Mouse (Mus musculus) lung, embryonic 14.5 days (tissue): ENCODE measurements around the gene Slc22a2. TPM values are rescaled to one million over a fixed set of nuclear protein-coding genes. Genes with fewer than 3 reads are reported as not detected.
A peak's percentile ranks its signal among the peaks of the same experiment; 100 is the strongest.

Experiments
- ATAC-seq: fragments of 200-750 bp; cut with Nextera tagmentation; 2 replicates; pipeline ENCODE4 v1.8.0; 2017; ENCODE audit warnings: mild to moderate bottlenecking, moderate TSS enrichment, moderate library complexity; ENCODE audit not compliant: insufficient read depth
- DNase-seq: peaks from one replicate; pipeline ENCODE4 v3.0.0-alpha.2; 2015
- H3K27ac ChIP-seq: fragments of 300-500 bp; sonication (generic); 2 replicates; pipeline ENCODE4 v1.5.1; 2014; ENCODE audit warnings: low read depth, mild to moderate bottlenecking, moderate library complexity
- H3K27me3 ChIP-seq: fragments of 300-500 bp; sonication (generic); 2 replicates; pipeline ENCODE4 v1.6.1; 2014; ENCODE audit warnings: low read length, control low read depth; ENCODE audit not compliant: insufficient read depth
- H3K36me3 ChIP-seq: fragments of 300-500 bp; sonication (generic); 2 replicates; pipeline ENCODE4 v1.6.1; 2014; ENCODE audit warnings: control low read depth; ENCODE audit not compliant: insufficient read depth
- H3K4me1 ChIP-seq: fragments of 300-500 bp; sonication (generic); 2 replicates; pipeline ENCODE4 v1.6.1; 2014; ENCODE audit warnings: antibody characterized with exemption, control low read depth; ENCODE audit not compliant: insufficient read depth
- H3K4me2 ChIP-seq: fragments of 300-500 bp; sonication (generic); 2 replicates; pipeline ENCODE4 v1.6.1; 2014; ENCODE audit warnings: mild to moderate bottlenecking
- H3K4me3 ChIP-seq: fragments of 300-500 bp; sonication (generic); 2 replicates; pipeline ENCODE4 v1.5.1; 2014; ENCODE audit warnings: low read depth, low read length
- H3K9ac ChIP-seq: fragments of 300-500 bp; sonication (generic); 2 replicates; pipeline ENCODE4 v1.6.1; 2014
- H3K9me3 ChIP-seq: fragments of 300-500 bp; sonication (generic); 2 replicates; pipeline ENCODE4 v1.6.1; 2016; ENCODE audit warnings: low read depth, low read length, control low read depth
- CTCF ChIP-seq: IDR thresholded peaks from 2 replicates; pipeline ENCODE4 v1.5.1; 2016; ENCODE audit warnings: antibody characterized with exemption, low read depth
- WGBS: fragments of 180-500 bp; shearing (Covaris S2); extraction: QIAGEN DNeasy Blood & Tissue Kit; methylation state at CpG from one replicate; pipeline ENCODE4 v1.1.7; 2014; 5-methylcytosine and 5-hydroxymethylcytosine counted together
- polyA plus RNA-seq: library from polyadenylated mRNA; unstranded; fragments of >200 nt; fragmentation: Nextera tagmentation; extraction: Ambion mirVana; gene quantifications from 2 replicates; pipeline ENCODE4 v1.2.1, GENCODE M21; 2014

Gene Slc22a2
- polyA plus RNA-seq, 1 experiment from 2014 or later: not detected

DNA sequence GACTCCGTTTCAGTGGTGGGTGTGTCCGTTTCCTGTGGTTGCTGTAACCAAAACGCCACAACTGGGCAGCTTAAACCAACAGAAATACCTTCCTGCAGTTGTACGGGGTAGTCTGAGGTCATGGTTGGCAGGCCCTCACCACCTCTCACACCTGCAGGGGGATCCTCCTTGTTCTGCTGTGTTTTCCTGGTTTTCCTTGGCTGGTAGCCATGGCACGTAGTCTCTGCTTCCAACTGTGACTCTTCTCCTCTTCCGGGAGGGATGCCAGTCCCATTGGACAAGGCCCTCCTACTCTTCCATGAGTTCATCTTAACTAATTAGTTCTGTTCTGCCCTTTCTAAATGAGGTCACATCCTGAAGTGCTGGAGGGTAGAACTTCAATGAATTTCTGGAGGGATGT, 8.5 kb upstream of the Slc22a2 start:
- Histone ChIP-seq H3K4me1 (no peaks in the 10 kb centered on the region), H3K27ac (no peak overlapping the region), H3K27me3 (no peaks in the 10 kb centered on the region), H3K4me3 (no peak overlapping the region), H3K9me3 (no peaks in the 10 kb centered on the region), H3K9ac (no peak overlapping the region), H3K4me2 (no peak overlapping the region), H3K36me3 (no peaks in the 10 kb centered on the region)
- DNase-seq (no peak), ATAC-seq (no peak)
- TF ChIP-seq CTCF: no peak
- WGBS: 74% methylated on average over 6 of the region's 6 CpGs

DNA sequence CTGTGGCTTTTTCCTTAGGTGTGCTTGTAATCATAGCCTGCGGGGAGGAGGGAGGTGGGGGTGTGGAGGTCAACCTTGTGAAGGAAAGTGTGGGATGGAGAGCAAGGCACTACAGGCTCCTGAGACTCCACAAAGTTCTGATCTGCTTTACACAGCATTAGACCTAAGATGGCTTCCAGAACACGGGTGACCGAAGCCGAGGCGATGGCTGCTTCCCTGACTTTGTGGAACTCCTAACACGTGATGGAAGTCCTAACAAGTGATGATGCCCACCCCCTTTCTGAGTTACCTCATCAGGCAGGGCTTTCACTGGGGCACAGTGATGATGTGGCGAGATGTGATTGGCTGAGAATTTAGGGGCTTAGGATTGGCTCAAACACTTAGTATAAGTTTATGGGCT, 6.8 kb upstream of the Slc22a2 start:
- H3K9ac ChIP-seq: no peak overlapping the region
- no peak for TF ChIP-seq CTCF
- DNase-seq (no peak), ATAC-seq (no peak)
- no peak overlapping the region for H3K4me3 ChIP-seq
- no peak overlapping the region for H3K27ac ChIP-seq
- WGBS: 92% methylated on average over 7 of the region's 7 CpGs
- H3K9me3 ChIP-seq: no peaks in the 10 kb centered on the region
- no peaks in the 10 kb centered on the region for H3K36me3 ChIP-seq
- no peaks in the 10 kb centered on the region for H3K27me3 ChIP-seq
- no peaks in the 10 kb centered on the region for H3K4me1 ChIP-seq
- H3K4me2 ChIP-seq: no peak overlapping the region

DNA sequence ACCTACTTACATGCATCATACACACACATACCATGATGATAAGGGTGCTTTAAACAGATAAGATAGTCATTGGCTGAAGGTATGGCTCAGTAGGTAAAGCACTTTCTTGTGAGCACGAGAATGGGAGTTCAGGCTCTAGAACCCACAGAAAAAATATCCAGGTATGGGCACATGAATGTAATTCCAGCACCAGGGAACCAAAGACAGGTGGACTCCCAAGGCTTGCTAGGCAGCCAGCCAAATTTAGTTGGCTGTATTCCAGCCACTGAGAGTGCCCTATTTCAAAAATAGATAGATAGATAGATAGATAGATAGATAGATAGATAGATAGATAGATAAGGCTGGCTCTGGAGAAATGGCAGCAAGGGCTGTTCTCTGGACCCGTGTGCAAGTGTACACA, 1.4 kb downstream of the Slc22a2 start:
- H3K9me3 ChIP-seq: no peaks in the 10 kb centered on the region
- ATAC-seq: no peak
- no peak overlapping the region for H3K4me2 ChIP-seq
- WGBS: 79% methylated on average over 2 of the region's 2 CpGs
- H3K4me3 ChIP-seq: no peak overlapping the region
- H3K27me3 ChIP-seq: no peaks in the 10 kb centered on the region
- peaks cover 5% of the 10 kb centered on the region; the same call in 1 of the 2 replicates for H3K4me1 ChIP-seq
- no peak for TF ChIP-seq CTCF
- H3K27ac ChIP-seq: no peak overlapping the region
- DNase-seq: no peak
- H3K36me3 ChIP-seq: no peaks in the 10 kb centered on the region
- no peak overlapping the region for H3K9ac ChIP-seq

DNA sequence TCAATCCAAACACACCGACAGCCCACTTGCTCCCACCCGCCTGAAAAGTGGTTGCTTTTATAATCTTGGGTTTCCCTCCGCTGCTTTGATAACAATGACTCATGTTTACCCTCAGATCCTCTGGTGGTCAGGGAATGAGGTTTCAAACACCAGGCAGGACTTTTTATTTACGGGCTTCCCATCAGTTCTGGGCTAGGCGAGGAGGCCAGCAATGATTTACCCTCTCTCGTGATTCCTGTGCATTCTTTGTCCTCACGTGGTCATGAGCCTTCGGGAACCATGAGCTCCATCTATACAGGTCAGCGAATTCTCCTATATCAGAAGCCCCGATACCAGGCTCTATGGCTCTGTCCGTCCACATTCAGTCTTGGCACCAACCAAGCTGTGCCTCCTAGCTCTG, 3.0 kb downstream of the Slc22a2 start:
- no peak for DNase-seq

DNA sequence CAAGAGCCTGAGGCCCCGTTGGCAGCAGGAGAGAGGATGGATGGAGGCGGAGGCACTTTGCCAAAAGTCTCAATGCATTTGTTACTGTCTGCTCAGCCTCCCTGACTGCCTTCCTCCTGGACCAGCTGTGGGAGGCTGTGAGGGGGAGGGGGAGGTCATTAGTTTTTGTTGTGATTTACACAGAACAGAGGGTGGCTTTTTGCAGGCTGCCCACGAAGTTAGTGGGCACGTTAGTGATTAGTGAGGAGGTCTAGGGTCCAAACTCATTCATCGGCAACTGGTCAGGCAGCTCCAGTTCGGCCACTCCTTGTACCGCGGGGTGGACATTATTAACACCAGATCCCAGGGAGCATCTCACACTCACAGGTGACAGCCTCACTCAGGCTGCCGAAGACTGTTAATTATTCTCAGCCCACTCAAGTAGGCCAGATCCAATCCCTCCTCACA, 4.9 kb downstream of the Slc22a2 start:
- DNase-seq: peak; percentile 82
- H3K4me3 ChIP-seq: no peak overlapping the region
- H3K4me2 ChIP-seq: no peak overlapping the region
- H3K9me3 ChIP-seq: no peaks in the 10 kb centered on the region
- H3K27ac ChIP-seq: no peak overlapping the region
- WGBS: 40% methylated on average over 9 of the region's 9 CpGs
- no peak for TF ChIP-seq CTCF
- H3K36me3 ChIP-seq: no peaks in the 10 kb centered on the region
- ATAC-seq: peak; percentile 68; the same call in 1 of the 2 replicates
- peaks cover 2% of the 10 kb centered on the region; the same call in 1 of the 2 replicates for H3K4me1 ChIP-seq
- H3K27me3 ChIP-seq: no peaks in the 10 kb centered on the region
- H3K9ac ChIP-seq: no peak overlapping the region

More for the DNA sequence above, 3.0 kb downstream of the Slc22a2 start:
- Histone ChIP-seq H3K27me3 (no peaks in the 10 kb centered on the region), H3K4me2 (no peak overlapping the region), H3K36me3 (no peaks in the 10 kb centered on the region), H3K9me3 (no peaks in the 10 kb centered on the region), H3K4me1 (peaks cover 5% of the 10 kb centered on the region; the same call in 1 of the 2 replicates), H3K9ac (no peak overlapping the region), H3K4me3 (no peak overlapping the region), H3K27ac (no peak overlapping the region)
- WGBS: 47% methylated on average over 11 of the region's 11 CpGs
- no peak for ATAC-seq
- TF ChIP-seq CTCF: no peak

DNA sequence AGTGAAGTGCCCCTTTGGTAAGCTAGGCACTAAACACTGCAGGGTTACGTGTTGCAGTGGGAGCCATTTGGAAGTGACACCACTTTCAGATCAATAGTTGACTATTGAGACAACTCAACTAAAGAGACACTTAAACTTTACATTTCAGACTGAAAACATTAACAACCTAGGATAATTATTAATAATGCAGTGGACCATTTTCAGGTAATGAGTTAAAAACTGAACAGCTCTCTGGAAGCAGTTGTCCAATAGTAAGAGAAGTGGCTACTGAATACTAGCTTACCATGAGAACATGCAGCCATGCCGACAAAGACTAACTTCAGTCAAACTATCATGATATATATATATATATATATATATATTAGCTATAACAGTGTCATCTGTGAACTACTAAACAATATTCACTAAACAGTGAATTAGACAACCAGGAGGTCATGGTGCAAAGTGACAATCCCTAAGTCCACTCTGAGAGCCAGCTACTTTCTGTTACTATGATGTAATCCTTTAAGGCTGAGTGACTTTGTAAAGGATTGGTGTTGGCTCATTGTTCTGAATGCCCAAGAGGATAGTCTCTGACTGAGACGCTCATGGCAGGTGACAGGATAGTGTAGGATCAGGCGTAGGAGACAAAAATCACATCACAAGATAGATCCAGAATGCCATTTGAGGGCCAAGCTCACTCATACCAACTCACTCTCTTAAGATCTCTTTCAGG, 7.1 kb downstream of the Slc22a2 start:
- Histone ChIP-seq H3K36me3 (no peaks in the 10 kb centered on the region), H3K9ac (no peak overlapping the region), H3K4me3 (no peak overlapping the region), H3K9me3 (no peaks in the 10 kb centered on the region), H3K4me2 (no peak overlapping the region), H3K27me3 (no peaks in the 10 kb centered on the region), H3K27ac (no peak overlapping the region), H3K4me1 (peaks cover 2% of the 10 kb centered on the region; the same call in 1 of the 2 replicates)
- DNase-seq: no peak
- no peak for TF ChIP-seq CTCF
- no peak for ATAC-seq
- 86% methylated on average over 4 of the region's 4 CpGs for WGBS

DNA sequence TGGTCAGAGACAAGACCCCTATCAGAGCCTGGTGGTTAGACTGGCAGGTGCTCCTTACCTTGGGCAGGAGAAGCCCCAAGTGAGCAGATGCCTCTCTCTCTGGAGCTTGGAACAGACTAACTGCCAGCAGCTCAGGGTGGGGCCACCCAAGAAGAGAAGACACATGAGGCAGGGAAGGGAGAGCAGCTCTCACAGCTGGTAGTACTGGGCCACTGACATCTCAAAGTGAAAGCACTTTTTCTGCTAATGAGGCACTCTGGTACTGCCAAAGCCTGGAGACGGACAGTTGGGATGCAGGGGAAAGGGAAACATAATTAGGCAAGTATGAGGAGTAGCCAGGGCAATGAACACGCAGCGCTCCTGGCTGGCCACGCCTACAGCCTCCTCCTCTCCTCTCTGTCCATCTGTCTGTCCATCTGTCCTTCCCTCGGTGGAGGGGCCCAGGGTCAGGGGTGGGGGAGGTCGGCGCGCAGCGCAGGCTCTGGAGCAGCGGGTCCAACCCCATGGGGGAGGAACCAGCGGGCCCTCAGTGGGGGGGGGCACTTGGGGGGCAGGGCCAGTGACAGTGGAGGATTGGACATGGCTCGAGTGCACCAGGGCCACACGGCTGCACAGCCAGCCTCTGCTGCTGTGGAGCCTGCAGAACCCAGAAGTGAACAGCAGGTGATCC, 12.0 kb downstream of the Slc22a2 start:
- WGBS: 77% methylated on average over 13 of the region's 13 CpGs
- ATAC-seq (no peak), DNase-seq (no peak)
- no peaks in the 10 kb centered on the region for H3K4me1 ChIP-seq
- TF ChIP-seq CTCF: no peak
- H3K4me3 ChIP-seq: no peak overlapping the region
- no peaks in the 10 kb centered on the region for H3K9me3 ChIP-seq
- H3K27me3 ChIP-seq: no peaks in the 10 kb centered on the region
- H3K27ac ChIP-seq: no peak overlapping the region
- H3K36me3 ChIP-seq: no peaks in the 10 kb centered on the region
- no peak overlapping the region for H3K4me2 ChIP-seq
- no peak overlapping the region for H3K9ac ChIP-seq
